Mouse (Mus musculus): ENCODE data around the gene 1700017D01Rik. TPM values are rescaled to one million over a fixed set of nuclear protein-coding genes. Genes with fewer than 3 reads are reported as not detected.
"Not testable (repeated sequence)": the region's sequence is repeated elsewhere in the genome, so short reads cannot be mapped to it uniquely, and the experiment has no call there.

The 1700017D01Rik gene
- polyA plus RNA-seq, 1 experiment = not detected

GRCm38 (mm10) chr19:11080934-11081333, 49.7 kb downstream of the 1700017D01Rik start, which contains the start of gene Ms4a8a:
TSS of gene Ms4a8a (minus strand) at chr19:11081102.
- Histone ChIP-seq H3K4me3 (ENCODE audit: insufficient read depth, poor library complexity, severe bottlenecking) (no peak within 1 kb of the TSS), H3K36me3 (ENCODE audit: control insufficient read depth, insufficient read depth) (no peaks in the 10 kb centered on the region), H3K27me3 (ENCODE audit: control insufficient read depth, insufficient read depth, insufficient read length) (no peaks in the 10 kb centered on the region), H3ac (ENCODE audit: control insufficient read depth, insufficient read length, low read depth) (no peak within 1 kb of the TSS), H3K79me2 (ENCODE audit: control insufficient read depth, insufficient read depth) (no peaks in the 10 kb centered on the region), H3K79me3 (ENCODE audit: low read depth) (no peaks in the 10 kb centered on the region)
- no peak for TF ChIP-seq CEBPB (IDR thresholded peaks at IDR 0.05; ENCODE audit: low read depth)
- no peak for TF ChIP-seq CTCF (IDR thresholded peaks at IDR 0.05; ENCODE audit: control insufficient read depth, insufficient read depth, insufficient read length)
- TF ChIP-seq USF1 (IDR thresholded peaks at IDR 0.05; ENCODE audit: low read depth) = no peak
- TF ChIP-seq MYOD1 (IDR thresholded peaks at IDR 0.05; ENCODE audit: control insufficient read depth, insufficient read length, low read depth) = no peak
- TF ChIP-seq MYOG (IDR thresholded peaks at IDR 0.05; ENCODE audit: control insufficient read depth, extremely low read depth, insufficient read length) = no peak
- no peak for TF ChIP-seq FOSL1 (IDR thresholded peaks at IDR 0.05; ENCODE audit: insufficient read depth, low read length, poor library complexity, severe bottlenecking)
- no peak for TF ChIP-seq MAX (IDR thresholded peaks at IDR 0.05)

- no peaks in the 10 kb centered on the region for H3K79me2 ChIP-seq (ENCODE audit: control insufficient read depth, insufficient read depth)
- H3K79me3 ChIP-seq (ENCODE audit: low read depth) = no peaks in the 10 kb centered on the region
- H3K36me3 ChIP-seq (ENCODE audit: control insufficient read depth, insufficient read depth) = no peaks in the 10 kb centered on the region
- H3K27me3 ChIP-seq (ENCODE audit: control insufficient read depth, insufficient read depth, insufficient read length) = no peaks in the 10 kb centered on the region
- no peak overlapping the region for H3K4me3 ChIP-seq (ENCODE audit: insufficient read depth, poor library complexity, severe bottlenecking)
- TF ChIP-seq USF1 (IDR thresholded peaks at IDR 0.05; ENCODE audit: low read depth) (no peak), CEBPB (IDR thresholded peaks at IDR 0.05; ENCODE audit: low read depth) (no peak), MYOG (IDR thresholded peaks at IDR 0.05; ENCODE audit: control insufficient read depth, extremely low read depth, insufficient read length) (no peak), MAX (IDR thresholded peaks at IDR 0.05) (no peak), FOSL1 (IDR thresholded peaks at IDR 0.05; ENCODE audit: insufficient read depth, low read length, poor library complexity, severe bottlenecking) (no peak), CTCF (IDR thresholded peaks at IDR 0.05; ENCODE audit: control insufficient read depth, insufficient read depth, insufficient read length) (no peak), MYOD1 (IDR thresholded peaks at IDR 0.05; ENCODE audit: control insufficient read depth, insufficient read length, low read depth) (no peak)
- H3ac ChIP-seq (ENCODE audit: control insufficient read depth, insufficient read length, low read depth) = no peak overlapping the region
Measured at GRCm38 (mm10) chr19:11070364-11070763, 60.3 kb downstream of the 1700017D01Rik start.

GRCm38 (mm10) chr19:11065202-11065875, 65.3 kb downstream of the 1700017D01Rik start:
- no peaks in the 10 kb centered on the region for H3K27me3 ChIP-seq (ENCODE audit: control insufficient read depth, insufficient read depth, insufficient read length)
- no peaks in the 10 kb centered on the region for H3K79me2 ChIP-seq (ENCODE audit: control insufficient read depth, insufficient read depth)
- H3K4me3 ChIP-seq (ENCODE audit: insufficient read depth, poor library complexity, severe bottlenecking) = no peak overlapping the region
- no peak for TF ChIP-seq MAX (IDR thresholded peaks at IDR 0.05)
- H3ac ChIP-seq (ENCODE audit: control insufficient read depth, insufficient read length, low read depth) = no peak overlapping the region
- H3K79me3 ChIP-seq (ENCODE audit: low read depth) = no peaks in the 10 kb centered on the region
- no peaks in the 10 kb centered on the region for H3K36me3 ChIP-seq (ENCODE audit: control insufficient read depth, insufficient read depth)

- Histone ChIP-seq H3ac (ENCODE audit: control insufficient read depth, insufficient read length, low read depth) (no peak overlapping the region), H3K4me3 (ENCODE audit: insufficient read depth, poor library complexity, severe bottlenecking) (no peak overlapping the region), H3K27me3 (ENCODE audit: control insufficient read depth, insufficient read depth, insufficient read length) (no peaks in the 10 kb centered on the region), H3K36me3 (ENCODE audit: control insufficient read depth, insufficient read depth) (no peaks in the 10 kb centered on the region), H3K79me3 (ENCODE audit: low read depth) (no peaks in the 10 kb centered on the region), H3K79me2 (ENCODE audit: control insufficient read depth, insufficient read depth) (no peaks in the 10 kb centered on the region)
- no peak for TF ChIP-seq MAX (IDR thresholded peaks at IDR 0.05)
- no peak for TF ChIP-seq FOSL1 (IDR thresholded peaks at IDR 0.05; ENCODE audit: insufficient read depth, low read length, poor library complexity, severe bottlenecking)
- TF ChIP-seq CEBPB (IDR thresholded peaks at IDR 0.05; ENCODE audit: low read depth) = no peak
- TF ChIP-seq MYOD1 (IDR thresholded peaks at IDR 0.05; ENCODE audit: control insufficient read depth, insufficient read length, low read depth) = no peak
- no peak for TF ChIP-seq USF1 (IDR thresholded peaks at IDR 0.05; ENCODE audit: low read depth)
- TF ChIP-seq MYOG (IDR thresholded peaks at IDR 0.05; ENCODE audit: control insufficient read depth, extremely low read depth, insufficient read length) = no peak
- no peak for TF ChIP-seq CTCF (IDR thresholded peaks at IDR 0.05; ENCODE audit: control insufficient read depth, insufficient read depth, insufficient read length)
Measured at GRCm38 (mm10) chr19:11060900-11061299, 69.8 kb downstream of the 1700017D01Rik start.

GRCm38 (mm10) chr19:11059967-11060366, 70.7 kb downstream of the 1700017D01Rik start:
- no peaks in the 10 kb centered on the region for H3K79me3 ChIP-seq (ENCODE audit: low read depth)
- H3K79me2 ChIP-seq (ENCODE audit: control insufficient read depth, insufficient read depth) = no peaks in the 10 kb centered on the region
- no peak overlapping the region for H3K4me3 ChIP-seq (ENCODE audit: insufficient read depth, poor library complexity, severe bottlenecking)
- no peaks in the 10 kb centered on the region for H3K36me3 ChIP-seq (ENCODE audit: control insufficient read depth, insufficient read depth)
- H3ac ChIP-seq (ENCODE audit: control insufficient read depth, insufficient read length, low read depth) = no peak overlapping the region
- H3K27me3 ChIP-seq (ENCODE audit: control insufficient read depth, insufficient read depth, insufficient read length) = no peaks in the 10 kb centered on the region
- TF ChIP-seq CEBPB (IDR thresholded peaks at IDR 0.05; ENCODE audit: low read depth) = no peak

GRCm38 (mm10) chr19:11055700-11056099, 75.0 kb downstream of the 1700017D01Rik start:
- H3K27me3 ChIP-seq (ENCODE audit: control insufficient read depth, insufficient read depth, insufficient read length); H3K4me3 ChIP-seq (ENCODE audit: insufficient read depth, poor library complexity, severe bottlenecking); H3K36me3 ChIP-seq (ENCODE audit: control insufficient read depth, insufficient read depth); H3ac ChIP-seq (ENCODE audit: control insufficient read depth, insufficient read length, low read depth); H3K79me2 ChIP-seq (ENCODE audit: control insufficient read depth, insufficient read depth); H3K79me3 ChIP-seq (ENCODE audit: low read depth): not testable (repeated sequence)
